Mouse (Mus musculus): ENCODE data around the gene Haus3. TPM values are rescaled to one million over a fixed set of nuclear protein-coding genes. Genes with fewer than 3 reads are reported as not detected.

The Haus3 gene
- polyA plus RNA-seq, 1 experiment from 2014 or later: 22.1 TPM

DNA sequence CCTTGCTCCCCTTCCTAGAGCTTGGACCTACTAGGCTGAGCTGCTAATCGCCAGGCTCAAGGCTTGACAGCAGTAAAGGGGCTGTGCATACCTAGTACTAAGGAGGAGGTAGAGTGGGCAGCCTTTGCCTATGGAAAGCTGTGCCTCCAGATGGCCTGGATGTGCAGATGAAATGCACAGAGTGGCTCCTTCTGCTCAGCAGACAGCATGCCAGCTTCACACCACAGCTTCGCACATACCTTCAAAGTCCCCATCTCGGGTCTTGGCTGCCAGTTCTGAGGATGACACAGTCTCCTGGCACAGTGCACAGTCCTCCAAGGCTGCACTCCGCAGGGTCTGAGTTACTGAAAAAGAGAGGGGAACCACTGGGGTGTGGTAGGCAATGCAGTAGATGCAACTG, 27.9 kb upstream of the Haus3 start:
- Histone ChIP-seq H3K27ac (no peak overlapping the region), H3K27me3 (no peaks in the 10 kb centered on the region), H3K36me3 (no peaks in the 10 kb centered on the region), H3K4me2 (no peak overlapping the region), H3K4me3 (no peak overlapping the region), H3K4me1 (replicated peaks) (peaks cover 15% of the 10 kb centered on the region), H3K9ac (no peak overlapping the region), H3K9me3 (replicated peaks) (no peaks in the 10 kb centered on the region)
- WGBS: 68% methylated on average over 4 of the region's 4 CpGs
- no peak for ATAC-seq (replicated peaks; ENCODE audit: insufficient number of reproducible peaks, insufficient read depth, low FRiP score, low read depth)

DNA sequence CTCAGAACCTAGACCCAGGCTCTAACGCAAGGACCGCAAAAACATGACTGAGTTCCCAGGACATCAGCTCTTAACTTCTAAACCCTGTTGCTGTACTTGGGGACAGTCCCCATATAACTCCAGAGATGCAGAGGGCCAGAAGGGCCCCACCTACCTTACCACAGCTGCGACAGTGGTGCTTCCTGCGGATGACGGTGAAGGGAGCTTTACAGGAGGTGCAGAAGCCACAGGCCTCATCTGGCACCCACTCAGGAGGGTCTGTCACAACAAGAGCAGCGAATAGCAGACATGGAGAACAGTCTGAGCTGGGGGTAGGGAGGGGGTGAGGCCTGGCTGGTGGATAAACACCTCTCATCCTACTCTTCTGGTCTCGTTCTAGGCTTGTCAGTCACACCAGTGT, 27.1 kb upstream of the Haus3 start:
- no peak overlapping the region for H3K27ac ChIP-seq
- no peak overlapping the region for H3K9ac ChIP-seq
- no peak overlapping the region for H3K4me2 ChIP-seq
- no peaks in the 10 kb centered on the region for H3K36me3 ChIP-seq
- ATAC-seq (replicated peaks; ENCODE audit: insufficient number of reproducible peaks, insufficient read depth, low FRiP score, low read depth): no peak; the same call in 1 of the 2 replicates
- WGBS: 72% methylated on average over 7 of the region's 7 CpGs
- no peaks in the 10 kb centered on the region for H3K9me3 ChIP-seq (replicated peaks)
- no peak overlapping the region for H3K4me3 ChIP-seq
- no peaks in the 10 kb centered on the region for H3K27me3 ChIP-seq
- peaks cover 9% of the 10 kb centered on the region for H3K4me1 ChIP-seq (replicated peaks)

DNA sequence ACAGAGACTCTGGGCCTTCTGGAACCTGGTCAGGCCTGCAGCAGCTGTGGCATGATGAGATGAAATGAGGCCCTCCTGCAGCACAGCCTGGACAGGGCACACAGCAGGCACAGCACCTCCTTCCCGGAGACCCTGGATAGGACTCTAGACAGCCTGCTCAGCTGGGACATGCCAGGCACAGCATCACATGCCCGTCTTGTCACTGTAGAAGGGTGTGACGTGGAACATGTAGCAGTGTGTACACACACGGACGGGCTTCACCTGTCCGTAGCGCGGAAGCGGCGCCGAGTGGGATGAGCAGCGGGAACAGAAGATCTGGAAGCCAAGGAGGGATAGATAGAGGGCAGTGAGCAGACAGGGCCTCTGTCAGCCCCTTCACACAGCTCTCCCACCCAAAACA, 26.5 kb upstream of the Haus3 start:
- H3K27ac ChIP-seq: no peak overlapping the region
- 94% methylated on average over 12 of the region's 12 CpGs for WGBS
- H3K4me2 ChIP-seq: no peak overlapping the region
- no peaks in the 10 kb centered on the region for H3K9me3 ChIP-seq (replicated peaks)
- H3K36me3 ChIP-seq: no peaks in the 10 kb centered on the region
- no peaks in the 10 kb centered on the region for H3K27me3 ChIP-seq
- no peak for ATAC-seq (replicated peaks; ENCODE audit: insufficient number of reproducible peaks, insufficient read depth, low FRiP score, low read depth)
- no peak overlapping the region for H3K4me3 ChIP-seq
- no peak overlapping the region for H3K9ac ChIP-seq
- peaks cover 7% of the 10 kb centered on the region for H3K4me1 ChIP-seq (replicated peaks)

DNA sequence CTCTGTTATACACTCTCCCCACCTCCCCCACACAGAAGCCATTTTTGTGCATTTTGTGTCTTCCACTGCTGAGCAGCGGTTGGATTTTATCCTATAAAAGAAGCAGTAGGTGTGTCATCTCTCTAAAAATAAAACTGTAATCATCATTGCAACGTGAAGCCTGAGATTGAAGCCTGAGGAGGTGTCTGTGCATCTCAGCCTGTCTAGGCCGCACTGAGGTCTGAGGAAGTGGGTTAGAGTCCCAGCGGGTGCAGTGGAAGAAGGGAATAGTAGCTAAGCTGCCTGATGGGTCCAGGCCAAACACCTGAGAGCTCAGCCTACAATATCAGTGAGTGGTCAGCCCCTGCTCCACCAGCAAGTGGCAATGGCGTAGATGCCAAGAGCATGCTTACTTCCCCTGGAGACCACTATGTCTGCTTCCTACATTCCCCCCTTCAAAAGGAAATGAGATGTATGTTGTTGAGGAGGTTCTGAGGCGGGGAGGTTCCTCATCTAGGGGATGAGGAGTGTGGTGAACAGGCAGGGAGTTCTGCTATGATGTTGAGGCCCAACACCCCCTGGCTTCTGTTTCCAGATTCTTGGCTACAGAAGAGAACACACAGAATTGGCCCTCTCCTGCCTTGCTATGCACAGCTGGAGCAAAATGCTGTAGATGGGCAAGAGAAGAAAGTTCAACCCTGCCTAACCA, 25.8 kb upstream of the Haus3 start:
- no peaks in the 10 kb centered on the region for H3K27me3 ChIP-seq
- H3K9ac ChIP-seq: no peak overlapping the region
- H3K4me3 ChIP-seq: no peak overlapping the region
- no peak for ATAC-seq (replicated peaks; ENCODE audit: insufficient number of reproducible peaks, insufficient read depth, low FRiP score, low read depth)
- H3K4me1 ChIP-seq (replicated peaks): peaks cover 6% of the 10 kb centered on the region; the same call in 1 of the 2 replicates
- H3K27ac ChIP-seq: no peak overlapping the region
- 60% methylated on average over 6 of the region's 6 CpGs for WGBS
- H3K4me2 ChIP-seq: no peak overlapping the region
- no peaks in the 10 kb centered on the region for H3K36me3 ChIP-seq
- H3K9me3 ChIP-seq (replicated peaks): no peaks in the 10 kb centered on the region

DNA sequence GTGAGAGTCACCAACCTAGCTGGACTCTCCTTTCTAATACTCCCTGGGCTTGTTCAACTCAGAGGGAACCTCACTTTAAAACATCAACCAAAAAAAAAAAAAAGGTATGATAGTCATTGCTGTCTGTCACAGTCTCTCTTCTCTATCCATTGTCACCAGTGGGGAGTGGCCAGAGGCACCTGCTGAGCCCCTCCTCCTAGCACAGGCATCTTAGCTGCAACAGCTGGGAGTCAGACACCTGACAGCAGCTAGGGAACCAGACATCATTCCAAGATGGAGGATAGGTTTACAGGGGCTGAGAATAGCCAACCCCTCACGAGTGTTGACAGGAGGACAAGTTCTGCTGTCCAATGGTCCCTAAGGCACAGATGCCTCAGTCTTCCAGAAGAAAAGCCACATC, 25.1 kb upstream of the Haus3 start:
- Histone ChIP-seq H3K9me3 (replicated peaks) (no peaks in the 10 kb centered on the region), H3K4me3 (no peak overlapping the region), H3K36me3 (no peaks in the 10 kb centered on the region), H3K27me3 (no peaks in the 10 kb centered on the region), H3K27ac (no peak overlapping the region), H3K4me2 (no peak overlapping the region), H3K9ac (no peak overlapping the region), H3K4me1 (replicated peaks) (peaks cover 11% of the 10 kb centered on the region)
- whole genome bisulfite sequencing: 47% methylated on average over 1 of the region's 1 CpGs
- no peak for ATAC-seq (replicated peaks; ENCODE audit: insufficient number of reproducible peaks, insufficient read depth, low FRiP score, low read depth)

DNA sequence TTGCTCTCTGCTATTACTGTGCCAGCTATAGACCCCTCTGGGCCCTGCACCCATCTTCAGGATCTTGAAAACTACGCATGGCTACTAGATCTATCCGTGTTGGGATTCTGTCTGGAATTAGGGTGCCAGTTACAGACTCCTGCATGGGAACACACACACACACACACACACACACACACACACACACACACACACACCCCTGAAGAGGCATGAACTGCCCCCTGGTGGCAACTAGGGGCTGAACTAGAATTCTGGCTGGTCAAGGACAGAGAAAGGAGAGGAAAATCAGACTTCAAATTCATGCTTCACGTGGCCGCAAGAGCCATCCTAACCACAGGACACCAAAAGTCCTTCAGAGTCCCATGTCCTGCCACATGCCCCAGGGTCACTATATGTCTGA, 22.5 kb upstream of the Haus3 start:
- 73% methylated on average over 4 of the region's 4 CpGs for WGBS
- H3K4me3 ChIP-seq: no peak overlapping the region
- H3K4me1 ChIP-seq (replicated peaks): peaks cover 24% of the 10 kb centered on the region
- no peaks in the 10 kb centered on the region for H3K27me3 ChIP-seq
- no peak for ATAC-seq (replicated peaks; ENCODE audit: insufficient number of reproducible peaks, insufficient read depth, low FRiP score, low read depth)
- no peaks in the 10 kb centered on the region for H3K9me3 ChIP-seq (replicated peaks)
- no peaks in the 10 kb centered on the region for H3K36me3 ChIP-seq
- H3K27ac ChIP-seq: no peak overlapping the region
- no peak overlapping the region for H3K9ac ChIP-seq
- H3K4me2 ChIP-seq: no peak overlapping the region

DNA sequence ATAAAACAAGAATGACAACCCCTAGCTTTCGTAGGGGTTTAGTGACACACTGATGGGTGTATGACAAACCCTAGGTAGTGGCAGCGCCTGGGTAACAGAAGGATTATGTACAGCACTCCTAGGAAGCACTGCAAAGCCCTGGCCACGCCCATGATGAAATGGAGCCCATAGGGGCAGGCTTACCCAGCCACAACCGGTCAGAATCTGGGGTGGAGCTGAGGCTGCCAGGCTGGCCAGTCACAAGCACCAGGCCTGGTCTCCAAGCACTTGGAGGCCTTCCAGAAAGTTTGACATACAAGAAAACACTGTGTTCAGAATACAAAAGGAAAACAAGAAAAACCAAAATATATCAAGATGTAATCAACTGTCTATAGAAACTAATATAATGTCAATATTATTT, 21.7 kb upstream of the Haus3 start:
- WGBS: 52% methylated on average over 4 of the region's 4 CpGs
- no peaks in the 10 kb centered on the region for H3K36me3 ChIP-seq
- no peak overlapping the region for H3K4me3 ChIP-seq
- H3K9me3 ChIP-seq (replicated peaks): no peaks in the 10 kb centered on the region
- H3K9ac ChIP-seq: no peak overlapping the region
- H3K27ac ChIP-seq: no peak overlapping the region
- no peaks in the 10 kb centered on the region for H3K27me3 ChIP-seq
- H3K4me1 ChIP-seq (replicated peaks): peaks cover 32% of the 10 kb centered on the region
- no peak overlapping the region for H3K4me2 ChIP-seq
- ATAC-seq (replicated peaks; ENCODE audit: insufficient number of reproducible peaks, insufficient read depth, low FRiP score, low read depth): no peak

DNA sequence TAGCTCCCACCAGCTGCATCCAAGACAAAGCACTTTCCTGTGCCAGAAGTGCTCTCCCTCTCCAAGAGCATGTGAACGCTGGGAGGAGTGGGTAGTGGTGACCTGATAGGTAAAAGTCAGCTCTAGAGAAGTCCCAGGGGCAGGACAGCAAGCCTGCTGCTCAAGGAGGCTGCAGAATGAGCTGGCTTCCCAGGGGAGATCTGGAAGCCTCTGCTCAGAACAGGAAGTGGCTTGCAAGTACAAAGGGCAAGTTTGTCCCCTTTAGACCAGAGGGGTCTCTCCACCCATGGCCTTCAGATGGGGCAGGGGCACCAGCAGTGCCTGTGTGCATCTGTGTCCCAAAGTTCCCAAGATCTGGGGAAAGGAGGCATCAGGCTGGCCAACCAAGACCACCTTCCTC, 20.2 kb upstream of the Haus3 start:
- Histone ChIP-seq H3K27me3 (no peaks in the 10 kb centered on the region), H3K36me3 (no peaks in the 10 kb centered on the region), H3K9ac (no peak overlapping the region), H3K4me3 (no peak overlapping the region), H3K4me1 (replicated peaks) (peaks cover 47% of the 10 kb centered on the region), H3K27ac (peak overlapping the region; percentile 24; the same call in 1 of the 2 replicates), H3K9me3 (replicated peaks) (no peaks in the 10 kb centered on the region), H3K4me2 (no peak overlapping the region)
- ATAC-seq (replicated peaks; ENCODE audit: insufficient number of reproducible peaks, insufficient read depth, low FRiP score, low read depth): no peak
- 46% methylated on average over 1 of the region's 1 CpGs for WGBS

DNA sequence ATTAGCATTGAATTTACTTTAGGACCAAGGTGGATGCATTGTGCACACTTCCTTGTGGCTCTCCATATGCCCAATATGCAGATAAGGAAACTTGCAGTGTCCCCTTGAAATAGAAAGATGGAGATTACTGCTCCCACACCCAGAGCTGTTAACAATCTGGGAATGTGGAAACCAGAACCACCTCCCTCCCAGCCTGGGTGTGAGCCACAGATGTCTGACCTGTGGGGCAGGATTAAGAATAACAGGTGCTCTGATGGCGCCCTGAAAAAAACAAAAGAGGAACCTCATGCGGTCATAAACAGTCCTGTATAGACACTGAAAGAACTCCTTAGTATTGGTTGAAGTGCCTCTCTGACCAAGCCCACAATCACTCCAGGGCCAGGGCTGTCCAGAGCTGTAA, 19.5 kb upstream of the Haus3 start:
- no peaks in the 10 kb centered on the region for H3K36me3 ChIP-seq
- WGBS: 67% methylated on average over 2 of the region's 2 CpGs
- peaks cover 54% of the 10 kb centered on the region for H3K4me1 ChIP-seq (replicated peaks)
- peak overlapping the region; percentile 97; the same call in 1 of the 2 replicates for H3K4me3 ChIP-seq
- H3K9me3 ChIP-seq (replicated peaks): no peaks in the 10 kb centered on the region
- no peak overlapping the region for H3K9ac ChIP-seq
- no peak for ATAC-seq (replicated peaks; ENCODE audit: insufficient number of reproducible peaks, insufficient read depth, low FRiP score, low read depth)
- peak overlapping the region; percentile 87; the same call in 1 of the 2 replicates for H3K27ac ChIP-seq
- H3K27me3 ChIP-seq: no peaks in the 10 kb centered on the region
- peak overlapping the region; percentile 82 for H3K4me2 ChIP-seq

DNA sequence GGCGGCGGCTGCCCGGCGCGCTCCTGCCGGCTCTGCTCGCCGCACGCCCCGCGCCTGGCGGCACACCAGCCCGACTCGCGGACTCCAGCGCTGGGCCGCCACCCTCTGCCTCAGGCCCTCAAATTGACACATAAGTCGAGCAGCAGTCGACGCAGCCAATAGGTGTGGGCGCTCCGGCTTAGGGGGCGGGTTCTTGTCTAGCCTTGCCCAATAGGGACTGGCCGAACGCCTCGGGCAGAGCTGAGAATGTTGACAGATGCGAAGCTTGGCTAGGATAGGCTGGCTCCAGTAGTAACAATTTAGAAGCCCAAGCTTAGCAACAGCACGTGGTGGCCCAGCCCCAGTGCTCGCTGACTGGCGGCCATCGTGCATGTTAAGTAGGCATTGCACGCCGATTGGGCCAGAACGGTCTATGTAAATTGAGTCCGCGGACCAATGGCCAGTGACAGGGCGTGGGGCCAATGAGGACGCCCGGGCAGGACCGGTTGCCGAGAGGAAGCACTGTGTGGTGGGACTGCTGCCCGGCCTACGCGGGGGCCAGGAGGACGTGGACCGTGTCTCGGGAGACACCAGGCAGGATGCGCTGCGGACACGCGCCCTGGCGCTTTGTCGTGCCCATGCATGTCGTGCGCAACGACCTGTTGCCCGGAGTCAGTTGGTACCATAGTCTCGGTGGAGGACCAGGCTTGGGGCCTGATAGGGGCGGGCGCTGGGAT, 18.4 kb upstream of the Haus3 start, which contains the start of gene Mxd4:
Mxd4 (minus strand) TSS at position 120 of the 716 bp plus-strand sequence.
- Histone ChIP-seq H3K36me3 (no peaks in the 10 kb centered on the region), H3K4me2 (peak within 1 kb of the TSS; percentile 82), H3K27ac (peak within 1 kb of the TSS; percentile 98), H3K4me1 (replicated peaks) (peaks cover 65% of the 10 kb centered on the region), H3K9me3 (replicated peaks) (no peaks in the 10 kb centered on the region), H3K27me3 (no peaks in the 10 kb centered on the region), H3K9ac (peak within 1 kb of the TSS; percentile 96), H3K4me3 (peak within 1 kb of the TSS; percentile 97)
- WGBS: under 1% methylated on average over 60 of the region's 60 CpGs
- ATAC-seq (replicated peaks; ENCODE audit: insufficient number of reproducible peaks, insufficient read depth, low FRiP score, low read depth): peak; percentile 96

DNA sequence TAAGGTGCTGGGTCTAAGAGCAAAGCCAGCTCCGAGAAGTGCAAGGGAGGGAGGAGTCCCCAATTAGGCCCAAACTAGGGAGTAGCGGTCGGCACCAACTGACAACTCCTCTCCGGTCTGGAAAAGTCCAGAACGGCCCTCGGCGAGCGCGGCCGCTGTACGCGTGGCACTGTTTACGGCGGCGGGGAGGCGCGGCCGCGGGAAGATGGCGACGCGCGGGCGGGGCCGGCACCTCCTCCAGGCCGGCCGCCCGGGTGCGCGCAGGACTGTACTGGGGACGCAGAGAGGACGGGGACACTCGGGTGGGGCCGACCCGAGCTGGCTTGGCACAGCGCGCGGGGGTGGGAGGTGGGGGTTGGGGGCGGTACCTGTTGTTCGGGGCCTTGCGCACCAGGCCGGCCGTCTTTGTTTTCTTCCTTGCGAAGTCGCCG, 17.6 kb upstream of the Haus3 start:
- Histone ChIP-seq H3K4me2 (peak overlapping the region; percentile 82), H3K36me3 (peaks cover 2% of the 10 kb centered on the region), H3K4me1 (replicated peaks) (peaks cover 73% of the 10 kb centered on the region), H3K27me3 (no peaks in the 10 kb centered on the region), H3K27ac (peak overlapping the region; percentile 98), H3K4me3 (peak overlapping the region; percentile 97), H3K9me3 (replicated peaks) (no peaks in the 10 kb centered on the region), H3K9ac (peak overlapping the region; percentile 96)
- ATAC-seq (replicated peaks; ENCODE audit: insufficient number of reproducible peaks, insufficient read depth, low FRiP score, low read depth): peak; percentile 16; the same call in 1 of the 2 replicates
- under 1% methylated on average over 46 of the region's 46 CpGs for WGBS

Measured in heart, embryonic 15.5 days (tissue).